Mouse (Mus musculus) kidney, adult 8-10 months (tissue): Measurements from ENCODE around the gene Sh3kbp1.

Source experiments
- DNase-seq, 2 experiments: peaks; one replicate each; pipeline ENCODE4 v3.0.0; 2022

Sh3kbp1 gene

DNA sequence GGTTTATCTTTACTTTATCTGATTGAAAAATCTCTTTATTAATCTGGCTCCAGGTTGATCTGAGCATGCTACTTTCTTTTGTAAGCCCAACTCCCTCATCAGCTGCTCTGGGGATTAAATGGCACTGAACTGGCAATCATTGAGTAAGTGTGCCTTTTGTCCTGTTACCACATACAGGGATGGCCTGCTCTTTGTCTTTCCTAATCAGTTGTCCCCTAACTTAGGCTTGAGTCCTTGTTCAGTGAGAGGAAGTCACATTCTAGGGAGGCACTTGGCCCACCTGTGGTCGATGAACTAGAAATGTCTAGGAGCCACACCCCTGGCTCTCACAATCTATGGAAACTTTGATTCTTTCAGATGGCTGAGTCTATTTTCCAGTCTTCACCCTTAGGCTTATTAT, 58.4 kb downstream of the Sh3kbp1 start:
- DNase-seq: no peak

DNA sequence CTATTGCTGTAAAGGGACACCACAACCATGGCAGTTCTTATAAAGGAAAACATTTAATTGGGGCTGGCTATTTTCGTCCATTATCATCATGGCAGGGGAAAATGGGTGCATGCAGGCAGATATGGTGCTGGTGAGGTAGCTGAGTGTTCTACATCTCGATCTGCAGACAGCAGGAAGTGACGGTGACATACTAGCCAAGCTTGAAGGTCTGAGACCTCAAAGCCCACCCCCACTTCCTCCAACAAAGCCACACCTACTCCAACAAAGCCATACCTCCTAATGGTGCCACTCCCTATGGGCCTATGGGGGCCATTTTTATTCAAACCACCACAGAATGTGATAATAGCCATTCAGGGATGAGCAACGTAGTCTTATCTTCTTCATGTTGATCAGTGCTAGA, 59.8 kb downstream of the Sh3kbp1 start:
- no peak for DNase-seq

DNA sequence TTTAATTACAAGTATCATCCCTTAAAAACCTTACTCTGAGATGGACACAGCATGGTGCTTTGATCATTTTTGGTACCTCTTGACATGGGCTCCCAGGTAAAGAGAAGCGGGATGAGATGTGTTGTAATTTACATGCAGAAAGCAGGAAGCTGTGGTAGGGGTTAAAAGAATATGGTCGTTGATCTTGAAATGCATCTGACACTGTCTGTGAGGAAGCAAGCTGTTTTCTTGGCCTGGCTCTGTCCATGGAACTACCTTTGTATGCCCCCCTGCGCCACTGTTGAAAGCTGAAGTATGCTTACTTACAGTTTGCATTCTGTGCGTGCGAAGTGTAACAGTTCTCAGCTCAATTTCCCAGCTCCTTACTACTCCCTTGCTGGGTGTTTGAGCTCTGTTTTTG, 61.6 kb downstream of the Sh3kbp1 start:
- DNase-seq: no peak

DNA sequence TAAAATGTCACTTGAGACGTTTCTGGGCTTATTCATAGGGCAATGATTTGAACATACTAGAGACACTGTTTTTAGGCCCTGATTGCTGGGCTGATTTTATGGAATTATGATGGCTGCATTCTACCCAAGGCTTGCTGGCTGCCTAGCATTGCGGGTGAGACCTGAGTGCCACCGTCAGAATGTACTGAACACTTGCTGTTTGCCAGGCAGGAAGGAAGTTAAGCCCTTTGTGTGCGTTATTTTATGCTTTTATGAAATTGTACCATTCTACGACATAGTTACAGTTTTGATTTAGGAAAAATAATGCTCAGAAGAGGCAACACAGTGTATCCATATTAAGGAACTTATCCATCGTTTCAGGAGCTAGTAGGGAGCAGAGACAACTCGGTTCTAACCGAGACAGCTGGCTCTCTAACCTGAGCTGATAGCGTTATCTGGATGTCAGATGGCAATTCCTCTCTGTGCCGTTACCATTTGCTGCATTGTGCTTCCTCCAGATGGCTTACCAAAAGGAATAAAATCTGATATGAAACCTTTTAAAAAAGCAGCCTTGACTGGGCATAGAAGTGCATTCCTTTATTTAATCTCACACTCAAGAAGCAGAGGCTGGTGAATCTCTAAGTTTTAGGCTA, 62.8 kb downstream of the Sh3kbp1 start:
- DNase-seq: no peak

DNA sequence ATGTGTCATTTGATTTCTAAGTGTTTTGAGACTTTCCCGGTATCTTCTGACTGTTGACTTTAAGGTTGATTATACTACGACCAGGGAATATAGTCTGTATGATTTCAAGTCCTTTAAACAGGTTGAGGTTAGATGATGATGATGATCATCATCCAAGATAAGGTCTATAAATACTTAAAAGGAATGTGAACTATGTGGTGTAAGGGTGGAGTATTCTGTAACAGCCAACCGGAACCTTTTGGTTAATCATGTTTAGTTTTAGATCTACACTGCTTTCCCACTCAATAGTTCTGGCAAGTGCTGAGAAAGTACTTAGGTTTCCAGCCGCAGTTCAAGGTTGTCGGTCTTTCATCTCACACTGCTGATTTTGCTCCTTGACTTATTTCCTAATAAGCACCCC, 66.1 kb downstream of the Sh3kbp1 start:
- no peak for DNase-seq

DNA sequence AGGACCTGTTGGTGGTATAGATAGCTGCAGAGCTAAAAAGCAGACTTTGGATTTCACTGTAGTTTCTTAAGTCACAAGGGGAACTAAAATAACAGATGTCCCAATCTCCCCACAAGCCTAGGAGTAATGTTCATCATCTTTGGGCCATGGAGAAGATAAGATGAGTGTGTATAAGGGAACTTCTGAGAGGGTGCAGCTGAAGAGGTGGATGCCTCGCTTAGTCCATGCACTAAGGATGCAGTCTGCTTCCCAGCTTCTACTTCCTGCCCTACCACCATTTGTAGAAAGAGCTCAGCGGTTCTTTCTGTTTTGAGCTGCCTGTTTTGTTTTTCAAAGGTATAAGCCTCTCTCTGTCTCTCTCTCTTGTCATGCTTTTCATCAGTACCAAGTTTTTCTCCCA, 69.5 kb downstream of the Sh3kbp1 start:
- no peak for DNase-seq

DNA sequence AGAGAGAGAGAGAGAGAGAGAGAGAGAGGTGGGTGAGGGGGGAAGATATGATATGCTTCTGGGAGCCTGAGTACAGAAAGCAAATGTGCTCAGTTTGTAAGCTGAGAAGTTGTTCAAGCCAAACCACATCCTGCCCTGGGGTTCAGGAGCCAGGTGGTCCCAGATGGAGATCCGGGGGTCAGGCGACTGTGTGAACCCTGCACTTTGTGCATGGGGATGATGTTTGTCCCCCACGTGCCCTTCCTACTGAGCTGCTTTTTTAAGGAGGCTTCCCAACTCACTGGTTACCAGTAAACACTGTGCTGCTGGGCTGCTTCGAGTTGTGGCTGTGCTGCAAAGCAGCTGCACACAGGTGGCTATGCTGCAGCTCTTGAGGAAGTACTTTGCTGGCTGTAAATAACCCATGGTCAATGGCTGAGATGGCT, 70.0 kb downstream of the Sh3kbp1 start:
- peak; percentile 12 to 31 for DNase-seq

DNA sequence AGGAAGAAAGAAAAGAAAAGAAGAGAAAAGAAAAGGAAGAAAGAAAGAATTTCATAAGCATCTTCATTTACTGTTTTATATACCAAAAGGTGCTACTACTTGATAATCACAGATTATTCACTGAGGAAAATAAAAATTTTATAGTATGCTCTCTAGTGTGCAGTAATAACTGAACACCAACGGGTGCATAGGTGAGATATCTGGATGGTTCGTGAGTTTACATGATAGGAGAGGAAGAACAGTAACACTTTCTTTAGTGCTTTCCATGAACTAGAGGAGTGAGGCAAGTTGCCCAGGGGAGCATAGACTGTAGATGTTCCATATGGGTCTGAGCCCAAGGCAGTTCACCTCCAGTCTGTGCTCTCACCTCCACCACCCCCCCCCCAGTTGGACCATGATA, 75.8 kb downstream of the Sh3kbp1 start:
- no peak for DNase-seq

DNA sequence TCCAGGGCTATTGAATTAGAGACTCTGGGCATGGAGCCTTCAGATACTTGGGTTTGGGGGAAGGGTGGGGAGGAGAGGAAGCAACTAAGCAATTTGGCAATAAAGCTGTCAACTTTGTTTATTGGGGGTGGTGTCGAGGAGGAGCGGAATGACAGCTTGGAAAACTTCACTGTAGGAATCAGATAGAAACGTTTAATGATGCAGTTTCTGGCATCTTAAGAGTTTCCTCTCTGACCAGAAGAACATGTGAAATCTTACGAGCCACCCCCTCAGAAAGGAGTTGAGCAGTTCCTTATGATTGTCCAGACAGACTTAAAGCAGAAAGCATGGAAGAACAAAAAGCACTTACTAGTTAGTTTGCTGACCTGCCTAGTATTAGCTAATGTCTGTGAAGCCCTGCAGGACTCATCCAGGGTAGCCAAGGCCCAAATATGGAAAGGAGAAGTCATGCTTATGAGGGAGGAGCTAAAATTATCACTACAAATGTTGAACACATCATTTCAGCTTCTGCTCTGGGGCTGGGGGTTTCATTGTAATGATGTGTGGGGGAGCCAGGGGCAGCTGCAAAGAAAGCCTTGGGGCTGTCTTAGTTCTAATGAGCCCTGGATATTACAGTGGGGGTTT, 77.4 kb downstream of the Sh3kbp1 start:
- peak in 1 of 2 experiments; percentile 12 for DNase-seq

DNA sequence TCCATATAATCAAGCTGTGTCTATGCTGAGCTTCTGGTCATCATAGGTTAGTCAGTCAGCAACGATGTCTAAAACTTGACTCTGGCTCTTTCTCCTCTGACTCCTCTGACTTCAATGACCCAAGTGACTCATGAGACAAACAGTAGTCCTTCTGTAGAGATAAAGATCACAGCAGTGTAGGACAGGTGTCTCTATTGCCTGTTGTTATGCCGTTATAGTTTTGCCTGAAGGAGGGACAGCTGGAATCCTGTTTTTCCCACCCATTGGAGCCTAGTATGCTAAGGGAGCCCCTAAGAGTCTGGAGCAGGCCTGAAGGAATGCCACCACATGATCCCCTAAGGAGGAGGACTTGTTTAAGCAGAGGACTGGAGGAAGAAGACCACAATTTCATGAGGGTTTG, 78.3 kb downstream of the Sh3kbp1 start:
- no peak for DNase-seq

DNA sequence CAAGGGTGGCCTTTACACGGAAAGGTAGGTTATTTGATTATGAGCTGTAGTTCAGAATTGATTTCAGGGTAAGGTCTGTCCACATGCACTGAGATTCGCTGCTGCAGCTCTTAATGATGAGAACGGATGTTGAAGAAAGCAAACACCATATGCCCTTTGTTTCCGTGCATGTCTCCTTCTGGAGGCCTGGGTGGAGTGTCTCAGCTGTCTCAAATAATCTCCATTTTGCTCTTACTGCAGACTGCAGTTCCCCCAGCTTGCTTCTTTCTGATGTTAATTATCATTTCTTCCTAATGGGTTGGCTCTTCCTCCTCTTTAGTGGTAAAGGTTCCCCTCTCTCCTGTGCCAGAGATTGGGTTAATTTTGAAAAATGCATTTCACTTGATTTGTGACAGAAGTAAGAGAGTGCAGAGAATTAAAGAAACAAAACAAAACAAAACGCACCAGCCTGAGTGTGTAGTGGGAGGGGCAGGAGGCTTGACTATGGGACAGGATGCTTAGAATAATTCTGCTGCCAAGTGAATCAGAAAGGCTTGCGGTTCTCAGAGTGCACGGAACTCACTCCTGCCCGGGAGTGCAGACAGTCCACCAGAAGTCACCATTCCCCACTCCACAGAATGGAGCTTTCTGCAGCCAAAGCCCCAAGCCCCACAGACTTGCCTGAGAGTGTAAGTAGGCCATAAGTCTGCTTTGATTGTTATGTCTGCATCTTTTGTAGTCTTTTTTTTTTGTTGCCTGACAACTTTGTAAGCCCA, 81.2 kb downstream of the Sh3kbp1 start:
- no peak for DNase-seq

DNA sequence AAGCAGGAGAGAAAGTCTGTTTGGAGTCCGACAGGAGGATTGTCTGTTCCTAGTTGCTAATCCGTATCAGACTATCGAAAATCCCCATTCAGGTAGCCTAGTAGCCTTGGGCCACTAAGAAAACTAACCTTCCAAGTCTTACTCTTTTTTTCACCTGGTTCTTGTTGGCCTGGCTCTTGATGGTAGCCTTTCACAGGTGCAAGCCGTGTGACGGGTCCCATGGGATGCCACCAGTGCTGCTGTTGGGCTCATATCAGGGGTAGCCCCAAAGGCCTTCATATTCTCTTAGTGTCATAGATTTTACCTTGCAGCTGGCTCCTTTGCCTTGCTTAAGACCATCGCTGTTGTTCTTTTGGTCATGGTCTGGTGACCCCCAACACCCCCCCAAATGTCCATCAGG, 82.2 kb downstream of the Sh3kbp1 start:
- DNase-seq: no peak

DNA sequence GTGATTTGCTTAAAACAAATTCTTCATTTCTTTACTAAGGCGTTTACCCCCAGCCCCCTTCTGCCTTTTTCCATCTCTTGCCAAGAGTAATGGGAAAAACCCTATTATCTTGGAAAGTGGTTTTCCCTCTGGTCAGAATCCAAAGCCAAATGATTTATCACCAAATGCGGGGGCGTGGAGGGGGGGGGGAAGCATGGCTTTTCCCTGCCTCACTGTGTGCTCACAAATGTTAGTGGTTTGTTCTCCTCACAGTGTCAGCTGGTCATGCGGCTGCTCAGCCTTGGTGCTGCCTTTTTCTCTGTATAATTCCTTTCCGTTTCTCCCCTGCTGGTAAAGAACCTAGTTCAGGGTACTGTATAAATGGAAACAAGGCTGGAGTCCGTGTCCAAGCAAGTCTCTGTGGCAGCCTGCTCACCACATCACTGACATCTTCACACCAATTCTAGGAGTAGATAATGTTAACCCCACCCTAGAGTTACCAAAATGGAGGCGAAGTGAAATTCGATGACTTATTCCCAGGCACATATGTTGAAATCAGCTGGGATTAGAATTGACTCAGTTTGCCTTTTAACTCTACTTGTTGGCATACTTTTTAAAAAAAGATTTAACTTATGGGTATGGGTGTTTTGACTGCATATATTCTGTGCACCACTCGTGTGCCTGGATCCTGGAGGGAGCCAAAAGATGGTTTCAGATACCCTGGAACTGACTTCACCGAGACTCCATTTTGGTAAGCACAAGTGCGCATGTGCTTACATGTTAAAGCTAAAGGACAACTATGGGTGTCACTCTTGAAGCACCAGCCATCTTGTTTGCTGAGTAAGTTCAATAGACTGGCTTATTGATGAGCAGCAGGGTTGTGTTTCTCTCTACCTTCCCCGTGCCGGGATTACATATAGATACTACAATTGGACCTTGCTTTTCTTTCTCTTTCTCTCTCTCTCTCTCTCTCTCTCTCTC, 84.3 kb downstream of the Sh3kbp1 start:
- no peak for DNase-seq

DNA sequence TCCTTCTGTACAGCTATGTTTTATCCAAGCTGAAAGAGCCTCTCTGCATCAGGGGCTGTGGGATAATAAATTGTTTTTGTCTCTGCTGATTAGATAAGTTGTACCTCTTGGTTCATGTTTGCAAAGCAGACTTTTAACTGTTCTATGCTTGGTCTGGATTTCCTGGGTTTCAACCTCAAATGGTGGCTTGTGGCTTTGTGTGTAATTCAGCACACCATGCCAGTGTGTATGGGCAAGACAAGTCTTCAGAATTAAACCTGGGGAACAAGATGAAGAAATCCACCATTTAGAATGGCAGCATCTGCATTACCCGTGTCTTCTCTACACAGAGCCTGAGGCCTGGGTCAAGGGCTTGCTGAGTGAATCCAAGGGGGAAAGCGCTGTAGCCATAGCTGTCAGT, 86.1 kb downstream of the Sh3kbp1 start:
- DNase-seq: no peak

DNA sequence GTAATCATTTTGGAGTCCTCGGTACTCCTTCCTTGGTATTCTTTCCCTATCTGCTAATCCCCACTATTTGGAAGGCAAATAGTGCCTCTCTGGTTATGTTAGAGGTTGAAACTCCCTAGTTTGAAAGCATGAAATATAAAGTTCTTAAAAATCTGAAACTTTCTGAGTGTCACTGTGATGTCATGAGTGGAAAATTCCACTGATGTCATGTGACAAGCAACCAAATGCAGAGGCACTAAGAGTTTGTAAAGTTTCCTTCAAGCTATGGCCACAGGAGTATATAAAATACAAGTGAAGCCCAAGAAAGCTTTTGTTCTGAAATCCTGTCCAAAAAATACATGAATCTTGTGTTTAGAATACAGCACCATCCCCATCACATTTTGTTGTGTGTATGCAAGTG, 94.3 kb downstream of the Sh3kbp1 start:
- DNase-seq: no peak

DNA sequence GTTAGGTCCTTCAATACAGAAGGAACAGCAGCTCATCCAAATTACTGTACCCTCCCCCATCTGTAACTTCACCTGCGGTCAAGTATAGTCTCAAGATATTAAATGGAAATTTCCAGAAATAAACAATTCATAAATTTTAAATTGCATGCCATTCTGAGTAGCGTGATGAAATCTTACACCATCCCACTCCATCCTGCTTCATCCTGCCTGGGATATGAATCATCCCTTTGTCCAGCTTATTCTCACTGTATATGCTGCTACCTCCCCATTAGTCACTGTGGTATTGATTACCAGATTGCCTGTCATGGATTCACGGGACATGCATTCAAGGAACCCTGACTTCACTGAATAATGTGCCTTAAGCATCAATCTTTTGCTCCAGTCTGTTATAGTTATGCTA, 104.3 kb downstream of the Sh3kbp1 start:
- DNase-seq: no peak

DNA sequence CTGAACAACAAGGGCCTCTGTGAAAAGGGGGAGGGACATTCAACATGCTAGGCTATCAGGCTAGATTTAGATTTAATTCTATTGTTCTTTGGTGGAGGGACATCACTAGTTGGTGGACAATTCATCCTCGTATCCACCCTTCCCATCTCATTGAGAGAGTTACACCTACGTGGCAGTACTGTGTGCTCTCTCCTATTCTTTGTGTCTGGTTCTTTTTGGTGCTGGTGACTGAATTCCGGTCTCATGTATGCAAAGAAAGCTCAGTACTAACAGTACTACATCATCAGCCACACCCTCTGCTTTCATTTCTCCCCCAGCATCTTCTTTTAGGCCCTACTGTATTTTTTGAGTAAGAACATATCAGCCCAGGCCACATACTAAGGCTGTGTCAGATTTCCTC, 105.8 kb downstream of the Sh3kbp1 start:
- no peak for DNase-seq

DNA sequence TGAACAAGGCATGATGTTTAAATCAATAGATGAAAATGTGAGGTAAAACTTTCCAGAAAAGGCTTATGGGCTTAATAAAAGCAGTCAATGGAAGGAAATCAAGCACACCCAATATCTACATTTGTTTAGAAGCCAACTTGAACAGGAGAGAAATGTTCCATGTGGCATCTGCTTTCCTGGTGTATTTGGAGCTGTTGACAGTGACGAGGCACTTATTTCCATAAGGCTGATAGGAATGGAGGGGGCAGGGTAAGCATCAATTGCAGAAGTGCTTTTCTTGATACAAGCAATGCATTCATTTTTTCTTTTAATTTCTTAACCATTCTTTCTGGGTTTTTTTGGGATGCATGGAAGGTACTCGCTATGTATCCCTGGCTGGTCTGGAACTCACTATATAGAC, 106.9 kb downstream of the Sh3kbp1 start:
- DNase-seq: no peak

DNA sequence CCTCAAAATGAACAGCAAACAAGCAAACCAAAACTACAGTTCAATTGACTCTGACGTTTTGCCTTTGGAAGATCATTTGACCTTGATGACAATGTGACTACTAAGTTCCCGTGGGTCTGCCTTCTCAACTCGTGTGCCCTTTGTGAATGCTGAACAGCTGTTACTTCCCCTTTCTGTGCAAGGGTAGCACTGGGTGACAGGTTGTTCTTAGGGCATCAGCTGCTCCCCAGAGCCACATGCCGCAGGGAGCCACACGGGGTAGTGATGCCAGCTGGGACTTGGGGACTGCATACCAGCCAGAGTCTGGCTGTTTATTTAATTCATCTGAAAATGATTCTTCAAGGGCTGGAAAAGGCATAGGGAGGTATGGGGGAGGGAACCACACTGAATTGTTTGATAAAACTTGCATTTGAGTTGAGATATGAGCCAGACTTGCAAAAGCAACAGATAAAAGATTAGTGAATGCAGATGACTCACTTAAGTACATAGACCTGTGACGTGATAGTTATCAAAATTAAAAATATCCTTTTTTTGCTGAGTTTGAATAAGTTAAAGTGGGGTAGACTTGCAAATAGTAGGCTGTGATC, 108.5 kb downstream of the Sh3kbp1 start:
- no peak for DNase-seq

DNA sequence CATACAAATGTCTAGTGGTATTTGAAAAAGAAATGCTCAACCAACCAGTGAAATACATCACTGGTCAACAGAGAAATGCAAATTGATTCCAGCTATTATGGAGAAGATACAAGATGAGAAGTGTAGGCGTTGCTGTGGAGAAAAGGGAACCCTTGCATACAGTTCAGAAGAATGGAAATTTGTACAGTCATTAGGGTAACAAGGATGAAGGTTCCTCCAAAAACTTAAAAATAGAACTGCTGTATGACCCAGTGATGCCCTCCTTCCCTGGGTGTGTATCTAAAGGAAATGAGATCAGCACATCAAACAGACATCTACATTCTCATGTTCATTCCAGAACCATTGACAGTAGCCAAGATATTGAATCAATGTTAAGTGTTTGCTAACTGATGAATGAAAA, 110.3 kb downstream of the Sh3kbp1 start:
- DNase-seq: no peak

DNA sequence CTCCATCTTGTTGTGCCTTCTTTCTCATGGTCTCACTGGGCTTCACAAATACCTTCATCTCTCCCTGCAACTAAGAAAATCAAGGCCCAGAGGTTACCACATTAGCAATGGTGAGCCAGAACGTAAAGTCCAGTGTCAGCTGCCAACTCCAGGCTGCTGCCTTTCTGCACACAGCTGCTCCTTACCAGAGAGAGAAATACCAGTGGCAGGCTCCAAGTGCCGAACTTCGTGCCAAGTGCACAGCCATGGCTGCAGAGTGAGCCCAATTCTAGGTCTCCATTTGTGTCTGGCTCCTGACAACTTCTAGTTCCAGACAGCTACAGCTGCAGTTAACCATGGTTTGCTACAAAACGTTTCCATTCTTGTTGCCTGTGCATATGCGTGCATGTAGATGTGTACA, 117.0 kb downstream of the Sh3kbp1 start:
- DNase-seq: no peak

DNA sequence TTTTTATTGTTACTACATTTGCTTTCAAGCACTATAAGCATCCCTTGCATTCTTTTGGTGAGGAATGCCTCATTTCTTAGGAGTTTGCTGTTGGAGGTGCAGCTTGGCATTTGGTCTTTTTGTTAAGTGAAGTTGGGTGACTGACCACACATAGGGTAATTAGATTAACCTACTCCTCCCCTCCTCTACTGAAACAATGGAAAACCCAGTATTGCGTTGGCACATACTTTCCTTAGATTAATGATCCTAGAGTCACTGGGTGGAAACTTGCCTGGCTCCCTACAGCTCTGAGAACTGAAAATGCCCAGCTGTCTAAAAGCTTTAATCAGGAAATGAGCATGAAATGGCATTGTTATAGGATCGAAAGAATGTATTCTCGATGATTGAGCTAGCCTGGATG, 117.5 kb downstream of the Sh3kbp1 start:
- DNase-seq: no peak

DNA sequence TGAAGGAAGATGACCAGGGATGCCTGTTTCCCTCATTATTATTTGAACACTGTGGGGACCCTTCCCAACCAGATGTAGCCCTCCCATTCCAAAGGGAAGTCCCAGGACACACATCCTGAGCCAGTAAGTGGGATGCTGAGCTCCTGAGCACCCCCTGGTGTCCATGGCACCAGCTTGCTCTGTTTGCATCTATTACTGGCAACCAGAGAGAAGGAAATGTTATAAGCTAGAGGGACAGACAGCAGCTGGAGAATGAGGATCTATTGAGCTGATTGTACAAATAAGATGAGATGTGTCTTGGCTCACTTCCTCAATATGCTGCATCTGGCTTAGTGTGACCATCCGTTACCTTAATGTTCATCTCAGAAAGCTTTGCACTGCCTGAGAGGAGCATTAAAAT, 124.8 kb downstream of the Sh3kbp1 start:
- DNase-seq: peak in 1 of 2 experiments; percentile 18
